Mouse (Mus musculus): Measurements from ENCODE around the gene Nsun5. TPM values are rescaled to one million over a fixed set of nuclear protein-coding genes. Genes with fewer than 3 reads are reported as not detected.
A peak's percentile ranks its signal among the peaks of the same experiment; 100 is the strongest.

Nsun5 gene
- polyA plus RNA-seq (2016; fragmentation: Nextera tagmentation; extraction: Ambion mirVana) = 28.5 and 36.1 TPM in 2 replicates

DNA sequence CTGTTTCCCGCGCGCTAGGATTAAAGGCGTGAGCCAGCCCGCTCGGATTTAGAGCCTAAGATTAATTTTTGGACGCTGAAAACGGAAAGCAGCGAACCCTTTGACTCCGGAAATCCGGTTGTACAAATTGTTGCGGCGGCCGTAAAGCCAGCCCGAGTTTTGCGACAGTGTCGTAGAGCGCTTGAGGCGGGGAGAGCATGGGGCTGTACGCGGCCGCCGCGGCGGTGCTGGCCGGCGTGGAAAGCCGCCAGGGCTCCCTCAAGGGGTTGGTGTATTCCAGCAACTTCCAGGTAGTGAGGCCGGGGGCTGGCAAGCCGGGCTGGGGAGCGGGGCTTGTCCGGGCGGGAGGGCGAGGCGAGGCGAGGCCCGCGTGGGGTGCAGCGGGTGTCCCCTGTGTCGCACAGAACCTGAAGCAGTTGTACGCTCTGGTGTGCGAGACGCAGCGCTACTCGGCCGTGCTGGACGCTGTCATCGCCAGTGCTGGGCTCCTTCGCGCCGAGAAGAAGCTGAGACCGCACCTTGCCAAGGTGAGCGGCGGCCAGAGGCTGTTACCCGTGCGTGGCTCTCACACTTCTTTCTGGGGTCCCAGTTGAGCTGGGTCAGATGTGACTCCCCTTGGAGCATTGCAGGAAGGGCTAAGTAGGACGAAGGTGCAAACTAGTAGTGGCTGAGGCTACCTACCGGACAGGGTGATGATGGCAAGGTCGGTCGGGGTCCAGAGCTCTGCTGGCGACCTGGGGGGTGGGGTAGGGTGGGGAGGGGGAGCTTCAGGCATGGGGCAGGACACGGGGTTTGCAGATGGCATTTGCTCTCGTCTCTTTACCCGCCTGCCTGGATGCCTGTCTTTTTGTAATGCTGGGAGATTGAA is at the start of gene Nsun5:
Nsun5 (plus strand) TSS at position 167 of the 868 bp plus-strand sequence.
- under 1% methylated on average over 63 of the region's 64 CpGs for WGBS

DNA sequence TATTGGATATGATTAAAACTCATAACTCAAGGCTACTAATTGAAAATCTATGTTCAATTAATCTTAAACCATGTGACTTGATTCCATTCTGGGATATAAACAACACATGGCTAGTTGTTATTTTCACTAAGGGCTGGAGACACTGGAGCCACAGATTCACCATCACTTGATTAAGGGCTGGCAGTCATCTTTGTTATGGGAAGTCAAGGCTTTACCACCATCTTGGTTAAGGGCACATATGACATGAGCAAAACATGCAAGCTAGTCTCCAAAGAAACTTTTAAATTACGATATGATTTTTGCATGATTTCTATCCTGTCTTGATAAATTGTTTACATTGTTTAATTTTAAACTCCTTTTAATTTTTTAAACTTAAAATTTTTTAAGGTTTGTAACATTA is 47.6 kb upstream of the Nsun5 start:
- no peak for ATAC-seq (ENCODE audit: low FRiP score)
- Histone ChIP-seq H3K4me3 (no peak overlapping the region), H3K9ac (no peak overlapping the region), H3K36me3 (no peaks in the 10 kb centered on the region), H3K4me1 (no peaks in the 10 kb centered on the region), H3K27me3 (no peaks in the 10 kb centered on the region), H3K9me3 (replicated peaks) (no peaks in the 10 kb centered on the region), H3K4me2 (replicated peaks) (no peak overlapping the region), H3K27ac (no peak overlapping the region)
- 87% methylated on average over 1 of the region's 1 CpGs for WGBS

More for the DNA sequence above, at the start of gene Nsun5:
- H3K27ac ChIP-seq = peak within 1 kb of the TSS; percentile 74
- H3K36me3 ChIP-seq = peaks cover 33% of the 10 kb centered on the region
- peak within 1 kb of the TSS; percentile 89 for H3K9ac ChIP-seq
- H3K9me3 ChIP-seq (replicated peaks) = no peaks in the 10 kb centered on the region
- peak within 1 kb of the TSS; percentile 89 for H3K4me2 ChIP-seq (replicated peaks)
- H3K27me3 ChIP-seq = no peaks in the 10 kb centered on the region
- H3K4me1 ChIP-seq = peaks cover 14% of the 10 kb centered on the region
- peak within 1 kb of the TSS; percentile 98 for H3K4me3 ChIP-seq
- ATAC-seq (ENCODE audit: low FRiP score) = peak; percentile 62

DNA sequence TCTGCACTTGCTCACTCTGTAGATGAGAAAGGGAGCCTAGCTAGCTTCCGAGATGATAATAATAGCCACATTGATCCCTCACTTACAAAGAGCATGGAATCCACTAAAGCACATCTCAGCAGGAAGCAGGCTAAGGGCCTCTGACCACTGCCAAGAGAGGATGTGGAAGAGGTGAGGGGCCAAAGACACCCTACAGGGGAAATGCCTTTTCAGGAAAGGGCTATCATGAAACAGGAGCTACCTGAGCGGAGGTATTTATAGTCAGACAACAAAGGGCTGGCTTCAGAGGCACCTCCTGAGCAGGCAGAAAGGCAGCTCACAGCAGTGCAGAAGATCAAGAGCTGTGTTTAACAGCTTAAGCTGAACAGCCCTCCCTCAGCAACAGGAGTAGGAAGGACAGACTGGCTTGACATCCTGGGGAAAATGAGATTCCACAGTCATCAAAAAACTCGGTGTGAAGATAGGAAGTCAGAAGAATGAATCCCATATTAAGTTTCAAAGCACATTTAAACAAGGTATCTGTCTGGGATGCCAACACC is 43.6 kb upstream of the Nsun5 start:
- no peak overlapping the region for H3K27ac ChIP-seq
- H3K9ac ChIP-seq = no peak overlapping the region
- WGBS = 14% methylated on average over 3 of the region's 3 CpGs
- no peak overlapping the region for H3K4me3 ChIP-seq
- H3K36me3 ChIP-seq = no peaks in the 10 kb centered on the region
- ATAC-seq (ENCODE audit: low FRiP score) = no peak
- no peaks in the 10 kb centered on the region for H3K9me3 ChIP-seq (replicated peaks)
- no peaks in the 10 kb centered on the region for H3K27me3 ChIP-seq
- H3K4me1 ChIP-seq = no peaks in the 10 kb centered on the region
- H3K4me2 ChIP-seq (replicated peaks) = no peak overlapping the region

DNA sequence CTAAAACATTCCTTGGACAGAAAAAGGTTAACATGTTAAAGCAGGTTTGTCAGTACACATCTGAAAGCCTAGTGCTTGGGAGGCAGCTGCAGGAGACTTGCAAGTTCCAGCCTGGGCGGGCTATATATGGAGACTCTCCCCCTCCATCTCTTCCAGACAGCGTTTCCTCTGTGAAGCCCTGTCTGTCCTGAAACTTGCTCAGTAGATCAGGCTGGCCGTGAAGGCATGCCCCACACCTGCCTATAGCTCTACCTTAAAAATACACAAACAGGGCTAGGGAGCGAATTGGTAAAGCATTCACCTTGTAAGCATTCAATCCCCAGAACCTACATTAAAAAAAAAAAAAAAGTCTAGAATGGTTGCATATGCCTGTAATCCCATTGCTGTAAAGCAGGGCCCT is 40.3 kb upstream of the Nsun5 start:
- H3K36me3 ChIP-seq = no peaks in the 10 kb centered on the region
- no peak overlapping the region for H3K27ac ChIP-seq
- H3K4me2 ChIP-seq (replicated peaks) = no peak overlapping the region
- H3K27me3 ChIP-seq = no peaks in the 10 kb centered on the region
- no peak for ATAC-seq (ENCODE audit: low FRiP score)
- H3K9ac ChIP-seq = no peak overlapping the region
- 83% methylated on average over 4 of the region's 4 CpGs for WGBS
- no peaks in the 10 kb centered on the region for H3K9me3 ChIP-seq (replicated peaks)
- no peaks in the 10 kb centered on the region for H3K4me1 ChIP-seq
- no peak overlapping the region for H3K4me3 ChIP-seq

DNA sequence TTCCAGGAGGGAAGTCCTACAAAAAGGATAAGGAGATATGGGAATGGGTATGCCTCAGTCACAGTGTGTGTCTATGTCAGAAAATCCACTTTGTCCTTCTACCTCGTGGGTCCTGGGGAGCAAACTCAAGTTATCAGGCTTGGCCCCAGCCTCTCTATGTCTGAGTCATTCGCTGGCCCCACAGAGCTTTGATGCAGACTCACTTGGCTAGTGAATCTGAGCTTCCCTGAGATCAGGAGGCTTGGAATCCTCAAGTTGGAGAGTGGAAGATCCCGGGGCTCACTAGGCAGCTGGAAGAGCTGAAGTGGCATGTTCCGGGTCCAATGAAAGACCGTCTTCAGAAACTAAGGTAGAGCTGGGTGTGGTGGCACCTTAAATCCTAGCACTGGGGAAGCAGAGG is 39.6 kb upstream of the Nsun5 start:
- WGBS = 87% methylated on average over 5 of the region's 5 CpGs
- H3K9me3 ChIP-seq (replicated peaks) = no peaks in the 10 kb centered on the region
- ATAC-seq (ENCODE audit: low FRiP score) = no peak
- H3K4me1 ChIP-seq = no peaks in the 10 kb centered on the region
- no peaks in the 10 kb centered on the region for H3K36me3 ChIP-seq
- H3K9ac ChIP-seq = no peak overlapping the region
- no peak overlapping the region for H3K4me3 ChIP-seq
- H3K4me2 ChIP-seq (replicated peaks) = no peak overlapping the region
- H3K27ac ChIP-seq = no peak overlapping the region
- no peaks in the 10 kb centered on the region for H3K27me3 ChIP-seq

DNA sequence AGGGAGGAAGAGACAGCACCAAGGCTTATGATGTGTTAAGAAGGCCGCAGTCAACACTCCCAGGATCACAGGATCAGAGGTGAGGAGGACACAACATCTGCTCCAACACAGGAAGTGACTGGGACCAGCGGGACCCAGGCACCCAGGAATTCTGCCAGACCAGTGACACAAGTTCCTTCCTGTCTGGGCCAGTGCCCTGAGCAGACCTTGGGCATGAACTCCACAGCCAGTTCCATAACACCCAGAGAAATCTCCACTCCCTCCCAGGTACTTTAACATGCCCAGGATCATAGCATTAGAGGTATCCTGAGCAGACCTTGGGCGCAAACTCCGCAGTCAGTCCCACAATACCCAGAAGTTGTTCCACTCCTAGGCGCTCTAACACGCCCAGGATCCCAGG is 38.6 kb upstream of the Nsun5 start:
- WGBS = 83% methylated on average over 6 of the region's 6 CpGs
- Histone ChIP-seq H3K9ac (no peak overlapping the region), H3K9me3 (replicated peaks) (no peaks in the 10 kb centered on the region), H3K27me3 (no peaks in the 10 kb centered on the region), H3K4me1 (no peaks in the 10 kb centered on the region), H3K27ac (no peak overlapping the region), H3K4me2 (replicated peaks) (no peak overlapping the region), H3K4me3 (no peak overlapping the region), H3K36me3 (no peaks in the 10 kb centered on the region)
- ATAC-seq (ENCODE audit: low FRiP score) = no peak

DNA sequence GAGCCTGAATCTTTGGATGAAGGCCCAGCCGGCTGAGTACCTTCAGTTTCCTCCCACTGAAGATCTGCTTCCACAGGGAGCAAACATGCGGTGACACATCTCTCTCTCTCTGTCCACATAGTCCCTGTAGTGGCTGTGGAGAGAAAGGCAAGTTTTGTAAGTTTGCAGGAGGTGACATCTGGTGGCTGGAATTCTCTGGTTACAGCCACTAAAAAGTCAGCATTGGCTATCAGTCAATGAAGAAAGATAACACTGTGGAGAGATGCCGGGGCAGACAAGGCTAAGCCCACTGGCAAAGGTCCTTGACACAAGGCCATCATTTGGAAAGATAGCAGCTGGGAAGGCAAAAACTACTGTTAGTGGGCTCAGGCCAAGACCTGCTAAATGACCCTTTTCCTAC is 32.2 kb upstream of the Nsun5 start:
- WGBS = 60% methylated on average over 3 of the region's 3 CpGs
- Histone ChIP-seq H3K9me3 (replicated peaks) (no peaks in the 10 kb centered on the region), H3K36me3 (no peaks in the 10 kb centered on the region), H3K4me1 (no peaks in the 10 kb centered on the region), H3K4me3 (no peak overlapping the region), H3K27ac (no peak overlapping the region), H3K9ac (no peak overlapping the region), H3K27me3 (no peaks in the 10 kb centered on the region), H3K4me2 (replicated peaks) (no peak overlapping the region)
- ATAC-seq (ENCODE audit: low FRiP score) = no peak

DNA sequence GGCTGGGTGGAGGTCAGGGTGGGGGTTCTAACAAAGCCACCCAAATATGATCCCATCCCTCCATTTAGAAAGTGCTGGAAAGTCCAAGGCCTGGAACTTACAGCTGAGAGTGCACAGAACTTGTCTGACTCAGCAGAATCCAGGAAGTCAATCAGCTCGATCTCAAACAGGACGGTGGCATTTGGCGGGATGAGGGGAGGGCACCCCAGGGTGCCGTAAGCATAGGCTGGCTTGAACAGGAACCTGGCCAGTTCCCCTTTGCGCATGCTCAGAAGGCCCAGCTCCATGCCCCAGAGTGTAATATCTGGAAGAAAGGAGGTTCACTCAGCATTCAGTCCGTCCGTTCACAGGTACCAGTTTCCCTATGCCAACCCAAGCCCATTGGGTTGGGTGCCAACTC is 23.8 kb upstream of the Nsun5 start:
- Histone ChIP-seq H3K9me3 (replicated peaks) (0 out of 2 replicates have a peak, but pooled peaks cover 10% of the 10 kb centered on the region), H3K9ac (no peak overlapping the region), H3K27me3 (no peaks in the 10 kb centered on the region), H3K4me3 (no peak overlapping the region), H3K27ac (no peak overlapping the region), H3K4me2 (replicated peaks) (no peak overlapping the region), H3K4me1 (no peaks in the 10 kb centered on the region), H3K36me3 (no peaks in the 10 kb centered on the region)
- 77% methylated on average over 7 of the region's 7 CpGs for WGBS
- no peak for ATAC-seq (ENCODE audit: low FRiP score)

DNA sequence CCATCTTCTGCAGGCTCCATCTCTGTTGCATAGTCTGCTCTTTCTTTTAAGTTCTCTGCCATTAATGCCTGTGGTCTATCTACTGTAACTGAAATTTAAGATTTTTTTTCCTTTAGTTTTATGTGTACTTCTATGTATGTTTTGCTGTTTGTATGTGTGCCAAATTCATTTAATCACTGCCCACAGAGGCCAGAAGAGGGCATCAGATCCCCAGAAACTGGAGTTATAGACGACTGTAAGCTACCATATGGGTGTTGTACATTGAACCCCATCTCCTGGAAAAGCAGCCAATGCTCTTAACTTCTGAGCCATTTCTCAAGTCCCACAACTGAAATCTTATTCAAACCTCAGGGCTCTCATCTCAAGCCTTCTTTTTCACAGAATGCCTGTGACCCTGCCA is 23.3 kb upstream of the Nsun5 start:
- WGBS = 34% methylated on average over 1 of the region's 1 CpGs
- no peak overlapping the region for H3K4me2 ChIP-seq (replicated peaks)
- H3K4me1 ChIP-seq = no peaks in the 10 kb centered on the region
- H3K9me3 ChIP-seq (replicated peaks) = 0 out of 2 replicates have a peak, but pooled peaks cover 10% of the 10 kb centered on the region
- no peak for ATAC-seq (ENCODE audit: low FRiP score)
- no peak overlapping the region for H3K9ac ChIP-seq
- no peaks in the 10 kb centered on the region for H3K27me3 ChIP-seq
- H3K36me3 ChIP-seq = no peaks in the 10 kb centered on the region
- H3K27ac ChIP-seq = no peak overlapping the region
- H3K4me3 ChIP-seq = no peak overlapping the region

DNA sequence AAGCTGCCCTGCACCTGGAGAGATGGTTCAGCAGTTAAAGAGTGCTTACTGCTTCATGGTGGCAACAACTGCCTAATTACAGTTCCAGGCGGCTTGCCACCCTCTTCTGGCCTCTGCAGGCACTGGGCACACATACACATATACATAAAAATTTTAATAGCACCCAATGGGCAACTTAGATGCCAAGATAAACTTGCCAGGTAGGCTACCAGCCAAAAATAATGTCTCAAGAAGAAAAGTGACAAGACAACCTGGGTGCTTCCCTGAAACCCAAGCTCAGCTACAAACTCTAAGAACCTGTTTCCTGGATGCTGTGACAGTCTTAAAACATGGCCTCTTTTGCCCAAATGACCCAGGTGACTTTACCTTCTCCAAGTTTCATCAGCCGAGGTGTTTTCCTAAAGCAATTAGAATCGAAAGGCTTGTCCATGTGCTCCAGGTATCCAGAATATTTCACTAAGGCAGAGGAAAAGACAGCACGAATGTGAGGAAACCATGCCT is 22.2 kb upstream of the Nsun5 start:
- no peak for ATAC-seq (ENCODE audit: low FRiP score)
- Histone ChIP-seq H3K27me3 (no peaks in the 10 kb centered on the region), H3K4me2 (replicated peaks) (no peak overlapping the region), H3K9me3 (replicated peaks) (0 out of 2 replicates have a peak, but pooled peaks cover 10% of the 10 kb centered on the region), H3K9ac (no peak overlapping the region), H3K4me3 (no peak overlapping the region), H3K27ac (no peak overlapping the region), H3K4me1 (no peaks in the 10 kb centered on the region), H3K36me3 (no peaks in the 10 kb centered on the region)
- WGBS = 69% methylated on average over 4 of the region's 4 CpGs

DNA sequence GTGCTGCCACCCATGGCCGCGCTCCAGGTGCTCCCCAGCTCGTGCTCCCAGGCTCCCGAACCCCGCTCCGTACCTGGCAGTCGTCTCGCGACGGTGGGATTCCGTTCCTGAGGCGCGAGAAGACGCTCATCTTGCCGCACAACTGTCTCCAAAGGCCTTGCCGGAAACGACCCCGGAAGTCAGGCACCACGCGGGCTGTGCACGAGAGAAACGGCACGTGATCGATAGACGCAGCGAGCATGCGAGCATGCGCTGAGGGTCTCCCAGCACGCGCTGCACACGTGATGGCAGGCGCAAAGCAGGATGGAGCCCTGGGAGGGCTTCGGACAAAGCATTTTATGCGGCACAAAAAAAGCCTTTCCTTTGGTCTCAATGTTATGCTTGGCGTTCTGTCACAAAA is 19.9 kb upstream of the Nsun5 start, which contains the start of gene Fkbp6:
Fkbp6 (minus strand) TSS at position 183 of the 400 bp plus-strand sequence.
- Histone ChIP-seq H3K4me3 (no peak within 1 kb of the TSS), H3K4me2 (replicated peaks) (no peak within 1 kb of the TSS), H3K27ac (no peak within 1 kb of the TSS), H3K9me3 (replicated peaks) (0 out of 2 replicates have a peak, but pooled peaks cover 10% of the 10 kb centered on the region), H3K36me3 (no peaks in the 10 kb centered on the region), H3K4me1 (no peaks in the 10 kb centered on the region), H3K9ac (no peak within 1 kb of the TSS), H3K27me3 (peaks cover 11% of the 10 kb centered on the region)
- ATAC-seq (ENCODE audit: low FRiP score) = no peak
- 89% methylated on average over 35 of the region's 35 CpGs for WGBS

DNA sequence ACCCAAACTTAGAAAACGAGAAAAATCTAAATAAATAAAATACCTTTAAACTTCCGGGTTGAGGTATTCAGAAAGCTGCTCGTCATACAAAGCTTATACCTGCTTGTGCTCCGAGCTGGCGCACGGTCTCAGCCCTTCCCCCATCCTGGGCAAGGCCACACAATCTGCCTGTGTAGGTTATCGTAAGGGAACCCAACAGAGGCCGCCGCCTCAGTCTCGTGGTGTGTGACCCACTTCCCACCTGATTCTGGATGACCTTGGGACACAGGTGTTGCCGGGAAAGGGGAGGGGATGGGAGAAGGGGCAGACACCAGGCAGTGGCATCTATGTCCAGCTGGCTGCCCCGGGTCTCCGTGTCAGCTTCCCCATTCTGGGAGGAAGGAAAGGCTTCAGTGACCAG is 18.1 kb upstream of the Nsun5 start:
- H3K27me3 ChIP-seq = peaks cover 11% of the 10 kb centered on the region
- H3K9me3 ChIP-seq (replicated peaks) = 0 out of 2 replicates have a peak, but pooled peaks cover 10% of the 10 kb centered on the region
- H3K9ac ChIP-seq = no peak overlapping the region
- no peak for ATAC-seq (ENCODE audit: low FRiP score)
- H3K4me3 ChIP-seq = no peak overlapping the region
- H3K36me3 ChIP-seq = no peaks in the 10 kb centered on the region
- no peak overlapping the region for H3K4me2 ChIP-seq (replicated peaks)
- H3K4me1 ChIP-seq = no peaks in the 10 kb centered on the region
- 85% methylated on average over 13 of the region's 13 CpGs for WGBS
- no peak overlapping the region for H3K27ac ChIP-seq
